Mouse (Mus musculus) cerebellum, adult 9-10 months (tissue): ENCODE data around the gene Ptprj.

Source experiments
- DNase-seq: peaks from one replicate; pipeline ENCODE4 v3.0.0; 2022

Gene Ptprj

DNA sequence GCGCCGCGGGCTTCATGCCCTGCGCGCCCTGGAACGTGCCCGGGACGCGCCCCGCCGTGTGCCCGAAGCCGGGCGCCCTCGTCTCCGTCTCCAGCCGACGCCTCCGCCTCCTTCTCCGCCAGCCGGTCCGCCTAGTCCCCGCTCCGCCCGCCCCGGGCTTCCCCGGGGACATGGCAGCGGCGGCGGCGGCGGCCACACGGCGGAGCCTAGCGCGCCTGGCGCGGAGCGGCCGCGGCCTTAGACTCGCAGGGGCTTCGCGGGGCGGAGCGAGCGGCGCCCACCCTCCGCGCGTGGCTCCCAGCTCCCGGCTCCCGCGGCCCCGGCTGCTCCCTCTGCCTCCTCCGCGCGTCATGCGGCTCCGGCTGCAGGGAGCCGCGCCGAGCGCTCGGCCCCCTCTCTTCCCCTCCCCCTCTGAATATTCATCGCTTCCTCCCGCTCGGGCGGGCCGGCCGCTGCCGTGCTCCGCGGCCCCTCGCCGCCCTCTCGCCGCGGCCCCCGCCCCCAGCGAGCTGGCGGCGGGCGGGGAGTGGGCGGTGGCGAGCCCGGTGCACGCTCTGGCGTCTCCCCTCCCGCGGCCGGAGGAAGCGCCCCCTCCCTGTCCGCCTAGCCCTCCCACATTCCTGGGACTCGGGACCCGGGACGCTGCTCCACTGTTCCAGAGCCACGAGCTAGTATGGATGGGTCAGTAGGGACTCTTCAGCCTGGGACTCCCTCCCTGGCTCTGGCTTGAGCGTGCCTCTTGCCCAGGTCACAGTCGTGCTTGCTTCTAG, at the start of gene Ptprj:
Gene Ptprj (minus strand): TSS at position 412 of the 770 bp plus-strand sequence.
- peak; percentile 77 for DNase-seq

DNA sequence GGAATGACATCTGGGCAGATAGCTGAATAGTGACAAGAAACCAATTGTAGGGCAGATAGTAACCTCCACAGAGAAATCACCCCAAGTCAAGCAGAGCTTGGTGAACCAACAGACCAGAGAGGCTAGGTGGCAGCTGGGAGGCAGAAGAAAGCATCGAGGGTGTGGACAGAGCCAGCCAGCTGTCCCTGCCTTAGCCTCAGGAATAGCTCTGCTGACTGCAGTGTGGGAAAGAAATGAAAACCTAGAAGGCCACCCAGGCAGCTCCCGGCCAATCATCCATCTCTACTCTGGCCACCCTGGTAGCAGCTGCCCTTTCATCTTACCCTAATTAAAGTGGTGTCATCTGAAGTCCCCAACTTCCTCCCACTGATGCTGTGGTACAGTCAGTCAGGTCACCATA, 49.1 kb upstream of the Ptprj start:
- no peak for DNase-seq

DNA sequence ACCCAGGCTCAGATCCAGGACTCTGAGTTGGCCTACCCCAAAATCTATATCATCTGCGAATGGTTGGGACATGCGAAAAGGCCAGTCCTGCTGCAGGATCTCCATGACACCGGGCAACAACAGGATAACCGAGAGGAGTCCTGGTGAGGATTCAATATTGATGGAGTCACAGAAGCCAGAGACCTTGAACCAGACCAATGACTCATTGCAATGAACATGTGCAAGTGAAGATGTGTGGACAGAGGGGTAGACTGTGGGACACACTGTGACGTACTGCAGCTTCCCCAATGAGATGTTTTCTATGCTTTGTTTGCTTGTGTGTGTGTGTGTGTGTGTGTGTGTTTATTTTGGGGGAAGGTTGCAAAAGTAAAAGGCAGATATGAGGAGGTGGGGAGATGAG, 47.8 kb upstream of the Ptprj start:
- DNase-seq: no peak

DNA sequence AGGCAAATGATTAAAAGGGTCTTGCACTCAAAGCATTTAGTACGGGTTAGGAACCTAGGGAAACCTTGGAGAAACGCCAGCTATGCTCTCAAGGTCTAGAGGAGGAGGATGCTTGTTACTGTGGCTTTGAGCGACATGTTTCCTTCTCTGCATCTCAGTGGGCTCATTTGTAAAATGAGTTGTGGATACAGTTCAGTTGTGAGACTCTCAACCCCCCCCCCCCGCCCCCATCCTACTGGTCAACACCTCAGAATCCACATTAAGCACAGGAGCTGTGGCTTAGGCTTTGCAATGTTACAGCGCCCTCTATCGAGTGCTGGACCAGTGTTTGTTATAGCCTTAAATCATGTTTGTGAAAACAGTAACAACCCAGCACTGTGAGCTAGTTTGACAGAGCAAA, 44.5 kb upstream of the Ptprj start:
- DNase-seq: peak; percentile 88

DNA sequence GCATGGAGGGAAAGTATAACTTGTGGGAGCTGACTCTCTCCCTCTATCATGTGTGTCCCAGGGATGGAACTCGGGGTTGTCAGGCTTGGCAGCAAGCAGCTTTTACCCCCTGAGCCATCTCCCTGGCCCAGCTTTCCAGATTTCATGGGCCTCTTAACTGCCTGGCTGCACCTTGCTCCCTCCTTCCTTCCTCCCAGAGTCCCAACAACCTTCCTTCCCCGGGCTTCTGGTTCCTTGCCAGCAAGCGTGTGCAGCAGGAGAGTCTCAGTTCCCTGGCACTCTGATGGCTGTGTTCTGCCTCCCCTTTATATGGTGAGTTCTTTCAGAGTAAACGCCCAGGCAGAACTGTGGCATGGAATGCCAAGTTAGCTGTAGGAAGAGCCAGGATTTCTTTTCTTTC, 43.9 kb upstream of the Ptprj start:
- peak; percentile 37 for DNase-seq

DNA sequence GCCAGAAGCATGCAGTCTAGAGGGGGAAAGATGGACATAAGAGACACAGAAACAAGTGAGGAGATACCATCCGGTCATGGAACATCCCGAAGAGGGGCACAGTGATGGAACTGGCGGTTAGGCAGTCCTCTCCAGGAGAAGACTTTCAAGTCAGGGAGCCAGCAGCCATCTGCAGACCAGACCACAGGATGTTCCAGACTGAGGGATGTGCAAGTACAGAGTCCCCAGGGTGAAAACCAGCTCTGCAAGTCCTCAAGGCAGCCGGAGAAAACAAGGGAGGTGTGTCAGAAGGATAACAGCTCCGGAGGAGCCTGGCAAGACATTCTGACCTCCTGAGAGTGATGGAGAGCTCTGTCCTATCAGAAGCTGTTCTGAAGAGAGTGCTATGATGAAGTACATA, 40.4 kb upstream of the Ptprj start:
- DNase-seq: no peak

DNA sequence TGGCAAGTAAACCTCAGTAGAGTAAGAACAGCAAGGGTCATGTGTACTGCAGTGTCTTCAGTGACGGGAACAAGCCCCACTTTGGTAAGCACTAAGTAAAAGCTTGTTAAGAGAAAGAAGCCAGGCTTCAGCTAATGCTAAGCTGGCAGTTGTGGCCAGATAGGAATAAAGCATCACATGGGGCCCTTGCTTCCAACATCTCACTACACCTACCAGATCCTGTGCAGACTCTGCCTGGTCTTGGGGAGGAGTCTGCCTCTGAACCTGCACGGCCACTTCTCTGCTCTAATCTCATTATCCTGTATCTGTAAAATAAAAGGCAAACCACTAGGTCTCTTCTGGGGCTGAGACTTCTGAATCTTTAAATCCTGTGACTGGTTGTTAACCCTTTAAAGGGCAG, 39.2 kb upstream of the Ptprj start:
- DNase-seq: no peak

DNA sequence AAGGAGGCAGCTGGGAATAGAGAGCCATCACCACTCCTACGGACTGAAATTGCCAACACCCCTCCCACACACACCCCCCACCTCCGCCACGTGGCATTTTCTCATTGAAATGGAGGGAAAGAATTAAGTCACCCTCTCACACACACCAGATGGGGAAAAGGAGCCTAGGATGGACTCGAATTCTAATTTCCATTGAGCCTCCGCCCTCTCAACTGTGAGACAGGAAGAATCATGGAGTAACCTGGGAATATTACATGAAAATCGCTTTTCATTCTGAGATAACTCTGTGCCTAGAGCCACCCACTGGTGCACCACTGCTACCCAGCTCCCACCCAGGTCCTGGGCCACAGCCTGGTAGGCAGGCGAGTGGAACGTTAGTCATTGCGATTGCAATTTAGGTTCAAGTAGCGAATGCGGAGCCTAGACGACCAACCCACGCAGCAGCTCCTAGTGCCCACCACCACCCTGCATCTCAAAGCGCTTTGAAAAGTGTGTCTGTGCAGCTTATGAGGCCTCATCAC, 34.3 kb upstream of the Ptprj start:
- DNase-seq: no peak

DNA sequence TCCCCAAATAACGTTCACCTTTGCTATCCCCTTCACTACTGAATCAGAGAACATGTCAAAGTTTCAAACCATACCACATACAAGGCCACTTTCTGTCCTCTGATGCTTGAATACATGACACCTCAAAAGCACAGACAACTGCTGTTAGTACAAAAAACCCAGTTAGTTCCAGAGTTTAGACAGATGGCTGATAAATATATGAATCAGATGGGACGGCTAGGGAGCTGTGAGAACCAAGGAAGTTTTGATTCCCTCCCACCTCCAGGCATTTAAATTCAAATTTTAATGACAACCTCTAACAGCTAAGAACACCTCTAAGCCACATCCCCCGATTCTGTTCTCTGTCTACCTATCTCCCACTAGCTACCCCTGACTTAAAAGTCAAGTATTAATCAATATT, 33.1 kb upstream of the Ptprj start:
- no peak for DNase-seq

DNA sequence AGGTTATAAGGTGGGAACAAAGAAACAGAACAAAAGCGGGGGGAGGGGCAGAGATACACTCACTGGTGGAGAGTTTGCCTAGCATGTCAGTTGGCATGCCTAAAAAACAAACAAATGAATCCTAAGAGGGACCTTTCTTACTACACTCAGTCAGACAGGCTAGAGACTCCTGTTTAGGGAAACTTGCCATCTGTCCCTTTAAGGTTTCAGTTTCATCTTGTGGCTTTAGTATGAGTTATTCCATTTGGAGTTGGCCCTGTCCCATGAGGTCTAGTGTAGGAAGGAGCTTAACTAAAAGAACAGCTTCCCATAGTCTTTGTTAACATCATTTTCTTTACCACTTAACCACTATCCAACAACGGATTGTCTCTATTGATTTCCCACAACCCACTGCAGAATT, 32.6 kb upstream of the Ptprj start:
- DNase-seq: no peak

DNA sequence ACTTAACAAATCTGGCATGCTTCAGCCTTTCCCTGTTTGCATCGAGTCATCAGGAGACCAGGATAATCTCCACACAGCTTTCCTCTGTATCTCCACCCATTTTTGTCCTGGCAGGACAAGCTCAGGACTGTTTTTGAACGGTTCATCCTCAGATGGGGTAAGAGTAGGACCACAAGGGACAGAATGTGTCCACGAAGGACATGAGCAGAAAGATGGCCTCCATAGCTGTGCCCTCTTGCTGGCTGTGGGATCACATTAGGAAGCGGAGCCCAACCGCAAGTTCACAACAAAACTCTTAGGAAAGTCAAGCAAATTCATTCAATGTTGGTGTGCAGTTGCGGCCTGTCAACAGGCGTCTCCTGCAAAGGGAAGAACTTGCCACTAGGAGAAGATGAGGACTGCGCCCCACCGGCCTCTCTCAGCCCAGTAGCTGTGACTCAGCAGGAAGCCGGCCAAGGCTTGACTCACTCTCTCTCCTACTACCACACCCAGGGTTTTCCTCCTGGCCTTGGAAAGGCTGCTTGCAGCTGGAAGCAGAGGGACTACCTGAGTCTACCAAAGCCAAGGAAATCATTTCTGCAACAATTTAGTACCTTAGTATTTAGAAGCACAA, 31.6 kb upstream of the Ptprj start:
- DNase-seq: no peak

DNA sequence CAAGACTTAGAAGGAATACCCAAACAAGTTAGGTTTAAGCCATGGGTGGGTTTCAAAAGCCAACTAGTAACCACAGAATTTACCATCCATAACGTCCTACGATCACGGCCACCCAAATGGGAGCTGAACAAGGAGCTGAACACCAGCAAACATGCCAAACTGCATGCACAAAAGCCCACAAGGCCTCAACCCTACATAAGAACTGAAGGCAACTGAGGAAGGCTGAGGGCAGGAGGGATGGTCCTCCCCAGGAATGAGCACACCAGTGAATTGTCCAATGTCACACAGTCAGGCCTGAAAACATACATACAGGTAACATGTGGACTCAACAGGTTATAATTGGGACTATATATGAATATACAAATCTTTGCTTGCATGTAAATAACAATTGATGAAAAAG, 20.6 kb upstream of the Ptprj start:
- no peak for DNase-seq

DNA sequence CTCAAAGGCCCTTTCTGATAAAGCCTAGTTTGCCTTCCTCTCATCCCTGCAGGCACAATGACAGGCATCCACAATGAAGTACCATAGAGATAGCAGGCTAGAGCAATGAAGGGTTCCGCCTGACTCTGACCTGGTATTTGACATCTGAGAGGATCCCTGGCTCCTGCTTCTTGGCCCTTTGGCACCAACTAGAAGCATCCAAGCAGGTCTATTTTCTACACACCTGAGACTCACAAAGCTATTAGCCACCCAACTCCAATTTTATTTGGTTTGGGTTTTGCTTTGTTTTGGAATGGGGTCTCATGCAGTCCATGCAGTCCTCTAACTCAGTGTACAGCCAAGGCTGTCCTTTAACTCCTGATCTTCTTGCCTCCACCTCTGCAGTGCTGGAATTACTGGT, 7.7 kb upstream of the Ptprj start:
- DNase-seq: no peak

DNA sequence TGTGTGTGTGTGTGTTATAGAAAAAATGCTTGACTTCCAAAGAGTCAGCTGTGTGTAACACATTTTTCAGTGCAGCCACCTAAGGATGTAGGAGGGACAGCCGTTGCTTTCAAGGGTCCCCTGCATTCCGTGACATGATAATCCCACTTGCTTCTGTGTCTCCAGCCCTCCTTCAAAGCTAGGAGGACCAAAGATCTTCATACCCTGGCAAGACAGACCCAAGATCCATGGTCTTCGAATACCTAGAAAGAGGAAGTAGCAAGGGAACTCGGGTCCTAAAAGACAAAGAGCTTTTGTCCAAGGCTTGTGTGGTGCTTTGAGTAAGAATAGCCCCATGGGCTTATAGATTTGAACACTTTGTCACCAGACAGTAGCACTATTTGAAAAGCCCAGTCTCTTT, 4.1 kb upstream of the Ptprj start:
- no peak for DNase-seq

DNA sequence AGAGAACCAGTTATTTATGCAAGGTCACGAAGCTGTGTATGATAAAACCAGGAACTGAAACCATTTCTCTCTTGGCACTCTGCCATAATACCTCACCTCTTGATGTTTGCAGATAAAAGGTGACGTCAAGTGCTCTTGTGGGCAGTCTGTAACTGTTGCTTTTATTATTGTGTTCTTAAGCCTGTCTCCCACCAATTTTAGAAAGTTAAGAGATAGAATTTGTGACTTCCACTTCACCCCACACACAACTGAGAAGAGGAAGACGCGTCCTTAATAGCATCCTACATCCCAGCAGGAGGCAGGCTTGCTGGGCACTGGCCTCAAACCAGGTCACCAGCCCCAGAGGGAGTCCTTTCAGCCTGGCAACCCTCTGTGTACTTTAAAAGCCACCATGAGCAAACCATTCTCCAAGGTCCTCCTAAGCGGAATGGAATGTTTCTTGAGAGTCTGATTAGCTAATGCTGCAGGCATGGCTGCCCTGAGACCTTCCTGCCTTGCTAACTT, 3.2 kb upstream of the Ptprj start:
- peak; percentile 38 for DNase-seq

DNA sequence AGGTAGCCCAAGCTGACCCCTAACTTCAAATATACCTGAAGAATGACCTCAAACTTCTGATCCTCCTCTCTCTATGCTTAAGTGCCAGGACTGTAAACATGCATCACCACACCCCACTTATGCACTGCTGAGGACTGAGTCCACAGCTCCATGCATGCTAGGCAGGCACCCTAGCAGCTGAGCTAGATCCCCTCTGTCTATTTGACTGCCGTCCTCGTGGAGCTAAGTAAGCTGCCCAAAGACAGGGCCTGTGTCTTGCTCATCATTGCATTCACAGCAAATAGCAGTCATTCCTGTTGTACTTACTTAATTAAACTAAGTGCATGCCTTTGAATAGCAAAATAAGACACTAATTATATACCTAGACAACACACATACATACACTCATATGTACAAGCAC, 2.4 kb upstream of the Ptprj start:
- peak; percentile 15 for DNase-seq

DNA sequence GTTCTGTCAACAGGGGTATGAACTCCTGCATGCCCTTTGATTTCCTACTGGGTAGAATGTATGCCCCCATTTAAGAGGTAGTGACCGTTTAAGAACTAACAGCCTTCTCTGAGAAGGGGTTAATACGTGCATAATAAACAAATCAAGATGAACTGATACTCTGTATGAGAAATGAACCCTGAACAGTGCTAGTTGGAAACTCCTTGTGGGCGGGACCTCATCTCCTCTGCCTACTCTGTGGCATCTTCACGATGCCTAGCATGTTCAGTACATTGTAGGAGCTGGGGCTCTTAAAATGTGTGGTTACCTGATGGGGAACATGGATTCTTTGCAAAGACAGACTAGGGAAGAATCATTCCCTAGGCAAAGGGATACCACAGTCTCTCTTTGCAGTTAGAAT, 1.9 kb upstream of the Ptprj start:
- DNase-seq: peak; percentile 16

DNA sequence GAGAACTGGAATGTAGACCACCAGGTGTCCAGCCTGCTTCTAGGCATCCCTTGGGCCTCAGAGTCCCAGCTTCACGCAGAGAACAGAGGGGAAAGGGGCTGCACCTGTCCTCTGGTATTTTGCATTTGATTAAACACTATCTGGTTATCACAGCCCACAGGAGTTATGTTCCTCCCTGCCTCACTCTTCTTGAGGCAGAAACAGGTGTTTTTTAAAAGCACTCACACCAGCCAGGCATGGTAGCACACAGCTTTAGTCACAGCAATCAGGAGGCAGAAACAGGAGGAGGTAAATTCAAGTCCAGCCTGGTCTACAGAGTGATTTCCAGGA, 1.3 kb upstream of the Ptprj start:
- peak; percentile 34 for DNase-seq

DNA sequence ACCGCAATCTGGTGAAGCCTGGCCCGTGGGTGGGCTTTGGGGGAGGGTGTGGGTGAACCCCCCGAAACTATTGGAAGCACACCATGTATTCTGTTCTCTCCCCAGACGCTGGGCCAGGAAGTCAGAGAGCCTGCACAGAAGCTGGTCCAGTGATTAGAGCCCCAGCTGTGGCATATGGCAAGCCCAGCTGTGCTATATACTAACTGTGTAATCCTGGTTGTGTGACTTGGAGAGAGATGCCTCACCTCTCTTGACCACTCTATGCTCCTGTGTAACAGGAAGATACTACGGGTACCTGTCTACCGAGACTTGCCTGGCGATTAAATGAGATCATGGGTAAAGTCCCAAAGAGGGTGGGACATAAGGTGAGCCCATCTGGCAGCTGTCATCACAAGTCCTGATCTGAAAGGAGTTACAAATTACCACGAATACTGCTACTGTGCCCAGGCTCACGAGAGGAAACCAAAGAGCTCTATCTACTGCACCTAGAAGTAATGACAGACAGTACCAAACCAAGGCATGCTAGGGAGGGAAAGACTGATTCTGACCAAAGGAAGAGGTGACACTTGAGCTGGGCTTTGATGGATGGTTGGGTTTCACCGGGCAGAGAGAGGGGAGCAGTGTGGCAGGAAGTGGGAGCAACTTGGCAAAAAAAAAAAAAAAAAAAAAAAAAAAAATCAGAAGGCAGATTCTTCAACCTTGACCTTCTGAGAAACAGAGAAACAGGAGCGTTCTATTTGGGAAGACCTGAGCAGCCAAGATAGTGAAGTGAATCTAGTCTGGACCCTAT, 754 bp upstream of the Ptprj start:
- peak; percentile 64 for DNase-seq

DNA sequence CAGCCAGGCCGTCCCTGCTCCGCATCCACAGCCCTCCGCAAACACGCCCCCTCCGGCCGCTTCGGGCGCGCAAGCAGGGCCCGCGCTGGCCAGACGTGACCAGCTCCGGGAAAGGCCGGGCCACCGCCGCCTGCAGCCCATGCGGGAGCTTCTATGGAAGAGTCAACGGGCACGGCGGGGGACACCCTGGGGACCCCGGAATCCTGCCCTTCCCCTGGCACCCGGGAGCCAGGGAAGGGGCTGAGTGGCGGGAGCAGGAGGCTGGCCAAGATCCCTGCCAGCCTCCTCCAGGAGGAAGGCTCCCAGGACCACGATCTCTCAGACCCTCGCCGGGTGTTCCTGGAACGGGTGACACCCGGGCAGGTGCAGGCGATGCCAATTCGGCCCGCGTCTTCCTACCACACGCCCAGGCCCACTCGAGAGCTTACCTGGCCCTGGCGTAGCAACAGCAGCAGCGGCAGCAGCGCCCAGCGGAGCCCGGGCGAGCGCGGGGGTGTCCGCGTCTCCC, 665 bp downstream of the Ptprj start:
- peak; percentile 75 for DNase-seq

DNA sequence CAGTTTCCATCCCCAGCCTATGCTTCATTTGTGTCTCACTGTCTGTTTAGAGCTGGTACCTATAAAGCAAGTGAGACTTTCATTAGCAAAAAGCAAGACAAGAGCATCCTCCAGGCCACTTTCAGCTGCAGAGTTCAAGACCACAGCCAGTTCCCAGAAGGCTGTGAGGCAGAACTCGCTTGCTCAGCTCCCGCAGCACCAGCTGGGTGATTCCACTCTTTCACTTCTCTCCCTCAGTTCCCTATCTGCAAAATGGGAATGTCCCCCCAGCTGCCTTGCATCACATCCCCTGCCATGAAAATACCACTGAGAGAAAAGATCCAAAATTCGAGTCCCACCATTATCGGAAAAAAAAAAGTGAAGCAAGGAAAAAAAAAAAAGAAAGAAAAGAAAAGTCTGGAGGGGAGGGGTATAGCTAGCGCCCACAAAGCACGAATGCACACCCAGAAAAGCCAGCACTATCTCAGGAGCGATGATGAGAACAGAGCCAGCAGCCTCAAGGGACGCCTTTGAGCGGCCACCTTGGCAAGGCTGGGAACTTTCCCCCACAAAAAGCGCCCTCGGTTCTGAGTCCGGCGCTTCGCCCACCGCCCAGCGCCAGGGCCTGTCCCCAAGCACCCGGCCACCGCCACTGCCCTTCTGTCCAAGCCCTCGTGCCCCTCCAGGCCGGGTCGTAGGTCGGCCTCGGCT, 1.3 kb downstream of the Ptprj start:
- peak; percentile 53 for DNase-seq

DNA sequence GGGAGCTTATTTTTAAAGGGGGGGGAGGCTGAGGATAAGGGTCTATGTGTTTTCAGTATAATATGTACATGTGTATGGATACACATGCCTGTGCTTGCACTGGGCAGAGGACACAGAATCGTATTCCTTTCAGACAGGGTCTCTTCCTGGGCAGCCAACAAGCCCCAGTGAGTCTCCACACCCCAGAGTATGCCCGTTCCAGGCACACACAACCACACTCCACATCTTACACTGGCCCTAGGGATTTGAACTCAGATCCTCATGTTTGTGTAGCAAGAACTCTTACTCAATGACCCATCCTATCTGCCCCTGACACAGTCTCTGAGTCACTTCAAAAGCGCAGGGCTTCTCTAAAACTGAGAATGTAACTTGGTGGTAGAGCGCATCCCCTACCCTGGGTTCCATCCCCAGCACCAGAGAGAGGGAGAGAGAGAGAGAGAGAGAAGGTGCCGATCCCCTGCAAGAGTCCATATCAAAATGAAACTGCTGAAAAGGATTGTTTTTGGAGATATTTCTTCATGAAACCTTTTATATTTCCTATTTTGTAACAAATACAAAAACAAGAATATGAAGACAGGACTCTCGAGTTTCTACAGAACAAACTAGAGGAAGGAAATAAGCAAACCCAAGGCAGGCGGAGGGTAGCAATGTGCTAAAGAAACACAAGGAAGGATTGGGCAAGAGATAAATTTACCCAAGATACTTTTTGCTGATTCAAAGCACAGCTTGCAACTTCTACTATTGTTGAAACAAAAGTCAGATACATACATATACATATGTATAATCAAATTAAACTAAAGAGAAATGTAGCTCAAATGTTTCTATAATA, 2.8 kb downstream of the Ptprj start:
- peak; percentile 24 for DNase-seq
